Mouse (Mus musculus) spleen, adult 2 months (tissue): ENCODE measurements at regions not wholly inside any gene's neighbourhood (a gene's known extent, or its start where the extent isn't known, plus 50 kb on each side); places are given as distances from the start of the nearest gene placed in this dataset.

Source experiments
- CTCF ChIP-seq: fragments of 200-500 bp; IDR thresholded peaks from 2 replicates; pipeline ENCODE4 v1.5.1; 2011; ENCODE audit warnings: mild to moderate bottlenecking, inconsistent platforms; ENCODE audit not compliant: insufficient read depth, insufficient read length, insufficient replicate concordance; ENCODE audit errors: extremely low read depth
- POLR2A ChIP-seq: fragments of 200-500 bp; IDR thresholded peaks from 2 replicates; pipeline ENCODE4 v1.6.1; 2011; ENCODE audit warnings: low read depth, low read length, inconsistent platforms

DNA sequence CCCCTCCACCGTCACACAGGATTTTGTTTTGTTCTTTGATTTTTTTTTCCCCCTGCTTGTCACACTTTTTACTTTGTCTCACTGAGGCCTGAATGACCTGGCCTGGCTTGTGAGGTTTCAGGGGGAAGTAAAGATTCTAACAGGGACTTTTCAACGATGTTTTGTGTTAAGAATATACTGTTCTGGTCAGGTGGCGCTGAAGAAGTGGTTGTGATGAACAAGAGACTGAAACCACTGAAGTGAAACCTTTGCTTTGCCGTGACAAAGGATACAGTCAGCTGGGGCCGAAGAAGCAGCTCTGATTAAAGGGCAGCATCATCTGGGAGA is 97.4 kb upstream of the Zfp648 start:
- TF ChIP-seq CTCF (no peak), POLR2A (no peak)
